Mouse (Mus musculus) gastrocnemius, adult 18-20 months (tissue): ENCODE data around the gene Spata2. TPM values are rescaled to one million over a fixed set of nuclear protein-coding genes. Genes with fewer than 3 reads are reported as not detected.

Source experiments
- DNase-seq: peaks from one replicate; pipeline ENCODE4 v3.0.0; 2021; ENCODE audit warnings: low spot score
- long read RNA-seq, 2 experiments: library from polyadenylated mRNA; stranded (forward); transcript quantifications; one replicate each; pipeline ENCODE4 v2.0.0; 2021
- total RNA-seq, 2 experiments: library from RNA; stranded (reverse); gene quantifications; 2 replicates each; pipeline ENCODE4 v1.2.3; 2021

The Spata2 gene
- 10 to 100 TPM; 18.4 to 19.5 TPM for total RNA-seq
- long read RNA-seq, experiment 1, full-length matches to known transcripts, result 1 of 4 reads
- long read RNA-seq, experiment 1, partial matches to known transcripts, result 2 of 4 reads
- long read RNA-seq, experiment 1, other reads (novel, unspliced or antisense), result 1 of 4 reads
- long read RNA-seq, experiment 2, full-length matches to known transcripts, result 4 of 8 reads
- long read RNA-seq, experiment 2, partial matches to known transcripts, result 0 of 8 reads
- long read RNA-seq, experiment 2, other reads (novel, unspliced or antisense), result 4 of 8 reads

- DNase-seq, result peak; percentile 94
Measured at GRCm38 (mm10) chr2:167492713-167493636, at the start of gene Spata2. Gene Spata2, minus strand, starts transcription at chr2:167492887.

- DNase-seq, result no peak
Measured at GRCm38 (mm10) chr2:167542361-167542760, 49.7 kb upstream of the Spata2 start.

GRCm38 (mm10) chr2:167541761-167542160 lies 49.1 kb upstream of the Spata2 start:
- DNase-seq, result no peak

GRCm38 (mm10) chr2:167541324-167541723 lies 48.6 kb upstream of the Spata2 start:
- DNase-seq, result no peak

- no peak for DNase-seq
Measured at GRCm38 (mm10) chr2:167540477-167541110, 47.9 kb upstream of the Spata2 start.

- no peak for DNase-seq
Measured at GRCm38 (mm10) chr2:167539536-167540476, 47.1 kb upstream of the Spata2 start.

GRCm38 (mm10) chr2:167538671-167539306 lies 46.1 kb upstream of the Spata2 start:
- DNase-seq, result no peak

- peak; percentile 94 for DNase-seq
Measured at GRCm38 (mm10) chr2:167537476-167538297, 45.0 kb upstream of the Spata2 start, which contains the start of gene Snai1. Gene Snai1, plus strand, starts transcription at chr2:167538195.

GRCm38 (mm10) chr2:167536320-167536945 lies 43.7 kb upstream of the Spata2 start:
- DNase-seq, result no peak

GRCm38 (mm10) chr2:167533880-167534279 lies 41.2 kb upstream of the Spata2 start:
- DNase-seq, result no peak

GRCm38 (mm10) chr2:167532131-167532530 lies 39.4 kb upstream of the Spata2 start:
- DNase-seq, result no peak

GRCm38 (mm10) chr2:167530536-167530935 lies 37.8 kb upstream of the Spata2 start:
- DNase-seq, result no peak

GRCm38 (mm10) chr2:167529935-167530513 lies 37.3 kb upstream of the Spata2 start:
- DNase-seq, result no peak

GRCm38 (mm10) chr2:167528278-167528677 lies 35.6 kb upstream of the Spata2 start:
- no peak for DNase-seq

GRCm38 (mm10) chr2:167519606-167520252 lies 27.0 kb upstream of the Spata2 start:
- DNase-seq, result no peak

GRCm38 (mm10) chr2:167515688-167516087 lies 23.0 kb upstream of the Spata2 start:
- DNase-seq, result peak; percentile 65

GRCm38 (mm10) chr2:167514641-167515040 lies 22.0 kb upstream of the Spata2 start:
- DNase-seq, result no peak

GRCm38 (mm10) chr2:167512970-167513369 lies 20.3 kb upstream of the Spata2 start:
- no peak for DNase-seq
